Mouse (Mus musculus): Measurements from ENCODE around the gene Sez6.

Sez6 gene

GRCm38 (mm10) chr11:77904707-77905106 lies 25.9 kb upstream of the Sez6 start:
- in situ Hi-C loops (cut with MboI; ENCODE audit: low sequenced_read_pairs), result no loop called here

GRCm38 (mm10) chr11:77906097-77906687 lies 24.4 kb upstream of the Sez6 start:
- in situ Hi-C loops (cut with MboI; ENCODE audit: low sequenced_read_pairs), result no loop called here

GRCm38 (mm10) chr11:77906747-77907174 lies 23.8 kb upstream of the Sez6 start:
- in situ Hi-C loops (cut with MboI; ENCODE audit: low sequenced_read_pairs), result no loop called here

- in situ Hi-C loops (cut with MboI; ENCODE audit: low sequenced_read_pairs), result no loop called here
Observed at GRCm38 (mm10) chr11:77908468-77908867, 22.1 kb upstream of the Sez6 start.

GRCm38 (mm10) chr11:77909376-77909775 lies 21.2 kb upstream of the Sez6 start:
- in situ Hi-C loops (cut with MboI; ENCODE audit: low sequenced_read_pairs), result no loop called here

GRCm38 (mm10) chr11:77909776-77910175 lies 20.8 kb upstream of the Sez6 start:
- in situ Hi-C loops (cut with MboI; ENCODE audit: low sequenced_read_pairs), result no loop called here

- in situ Hi-C loops (cut with MboI; ENCODE audit: low sequenced_read_pairs), result no loop called here
Observed at GRCm38 (mm10) chr11:77913505-77913904, 17.1 kb upstream of the Sez6 start.

- in situ Hi-C loops (cut with MboI; ENCODE audit: low sequenced_read_pairs), result no loop called here
Observed at GRCm38 (mm10) chr11:77914598-77915260, 15.9 kb upstream of the Sez6 start.

GRCm38 (mm10) chr11:77916741-77917140 lies 13.9 kb upstream of the Sez6 start:
- in situ Hi-C loops (cut with MboI; ENCODE audit: low sequenced_read_pairs), result no loop called here

GRCm38 (mm10) chr11:77917166-77917565 lies 13.4 kb upstream of the Sez6 start:
- in situ Hi-C loops (cut with MboI; ENCODE audit: low sequenced_read_pairs), result no loop called here

GRCm38 (mm10) chr11:77923285-77923684 lies 7.3 kb upstream of the Sez6 start:
- in situ Hi-C loops (cut with MboI; ENCODE audit: low sequenced_read_pairs), result no loop called here

GRCm38 (mm10) chr11:77925836-77926657 lies 4.6 kb upstream of the Sez6 start:
- in situ Hi-C loops (cut with MboI; ENCODE audit: low sequenced_read_pairs), result no loop called here

- in situ Hi-C loops (cut with MboI; ENCODE audit: low sequenced_read_pairs), result no loop called here
Observed at GRCm38 (mm10) chr11:77926666-77927065, 3.9 kb upstream of the Sez6 start.

GRCm38 (mm10) chr11:77927837-77928236 lies 2.8 kb upstream of the Sez6 start:
- in situ Hi-C loops (cut with MboI; ENCODE audit: low sequenced_read_pairs), result no loop called here

GRCm38 (mm10) chr11:77931541-77932433 lies 1.2 kb downstream of the Sez6 start:
- in situ Hi-C loops (cut with MboI; ENCODE audit: low sequenced_read_pairs), result no loop called here

- in situ Hi-C loops (cut with MboI; ENCODE audit: low sequenced_read_pairs), result no loop called here
Observed at GRCm38 (mm10) chr11:77932576-77932975, 2.0 kb downstream of the Sez6 start.

- in situ Hi-C loops (cut with MboI; ENCODE audit: low sequenced_read_pairs), result no loop called here
Observed at GRCm38 (mm10) chr11:77934111-77934521, 3.5 kb downstream of the Sez6 start.

- in situ Hi-C loops (cut with MboI; ENCODE audit: low sequenced_read_pairs), result no loop called here
Observed at GRCm38 (mm10) chr11:77934568-77935311, 4.1 kb downstream of the Sez6 start.

- in situ Hi-C loops (cut with MboI; ENCODE audit: low sequenced_read_pairs), result no loop called here
Observed at GRCm38 (mm10) chr11:77936846-77937245, 6.2 kb downstream of the Sez6 start.
